8 mouse cellular contexts compared by ENCODE assay signal in genomic region chr2:177172749-177173148, GRCm38 (mm10). TPM values are rescaled to one million over a fixed set of nuclear protein-coding genes. Genes with fewer than 3 reads are reported as not detected.
DNase-seq lines count a peak whose midpoint lies in the region; TF ChIP-seq lines count a peak whose summit lies in the region.
"Not testable (repeated sequence)": the region's sequence is repeated elsewhere in the genome, so short reads cannot be mapped to it uniquely, and the experiment has no call there.
"Had no signal": no experiment of that assay in that cellular context is flagged by ENCODE, and none has a peak within 500 bp of the region (broad histone marks: within the 10 kb centered on the region; RNA-seq: fewer than 3 reads in every experiment).

No protein-coding gene starts in this region.

- H3K4me1 ChIP-seq in CH12.LX (ENCODE audit: control insufficient read depth in 1 of 2, insufficient read depth in 2 of 2); ES-Bruce4 (ENCODE audit: control insufficient read depth, insufficient read depth, low read length); ES-E14 (ENCODE audit: control insufficient read depth in 2 of 2, insufficient read depth in 2 of 2, low read length in 2 of 2, poor library complexity in 1 of 2); MEL (ENCODE audit: control insufficient read depth in 1 of 2, insufficient read depth in 2 of 2, low read length in 2 of 2): not testable (repeated sequence)

- TF ChIP-seq POLR2A in CH12.LX (IDR thresholded peaks at IDR 0.05; ENCODE audit: low read depth, low read length), result peak; percentile 50; the same call in 1 of the 2 replicates
- not testable (repeated sequence) for TF ChIP-seq POLR2A in ES-Bruce4 (IDR thresholded peaks at IDR 0.05; ENCODE audit: insufficient read depth, low read length); MEL (IDR thresholded peaks at IDR 0.05; ENCODE audit: control insufficient read depth in 1 of 2, insufficient read depth in 1 of 2, low read depth in 1 of 2, low read length in 2 of 2, poor library complexity in 1 of 2)

- dilution Hi-C loops in CH12.LX (cut with MboI; ENCODE audit: extremely low pct_ligation_motif_present, extremely low pct_unique_long_range_greater_than_20kb, low sequenced_read_pairs), result not testable (repeated sequence)

- TF ChIP-seq EP300 in CH12.LX (IDR thresholded peaks at IDR 0.05; ENCODE audit: low read length); ES-Bruce4 (IDR thresholded peaks at IDR 0.05; ENCODE audit: insufficient read depth, low read depth, low read length); MEL (IDR thresholded peaks at IDR 0.05; ENCODE audit: low read depth in 1 of 2, low read length in 2 of 2): not testable (repeated sequence)

- DNase-seq in 3T3-L1 (ENCODE audit: low read depth, low spot score) (peak; percentile 35), CH12.LX (ENCODE audit: extremely low read depth) (peak; percentile 22), MEL (ENCODE audit: low read depth, low spot score) (peak; percentile 6), R1 (ENCODE audit: low read depth, low spot score) (peak; percentile 6), adipocyte (ENCODE audit: low spot score) (peak; percentile 20)
- DNase-seq in ES-E14 (ENCODE audit: low read depth, low spot score), result not testable (repeated sequence)

- TF ChIP-seq CTCF in CH12.LX (conservative IDR thresholded peaks at IDR 0.05 in 1 of 2, IDR thresholded peaks at IDR 0.05 in 1 of 2; ENCODE audit: low read depth in 2 of 2, low read length in 2 of 2); ES-Bruce4 (IDR thresholded peaks at IDR 0.05; ENCODE audit: low read depth, low read length); MEL (IDR thresholded peaks at IDR 0.05 in 2 of 3, conservative IDR thresholded peaks at IDR 0.05 in 1 of 3; ENCODE audit: control insufficient read depth in 1 of 3, insufficient read depth in 1 of 3, low read depth in 2 of 3, low read length in 3 of 3, poor library complexity in 1 of 3, severe bottlenecking in 1 of 3): not testable (repeated sequence)

- H3K9me3 ChIP-seq in CH12.LX (replicated peaks; ENCODE audit: low read length); ES-Bruce4 (replicated peaks; ENCODE audit: control insufficient read depth, insufficient read depth, low read length, poor library complexity, severe bottlenecking); ES-E14 (ENCODE audit: control insufficient read depth, insufficient read depth, low read depth, low read length); MEL (replicated peaks; ENCODE audit: insufficient read depth, low read length): not testable (repeated sequence)

- not testable (repeated sequence) for TF ChIP-seq RAD21 in CH12.LX (IDR thresholded peaks at IDR 0.05; ENCODE audit: low read depth, low read length); MEL (IDR thresholded peaks at IDR 0.05; ENCODE audit: low read depth, low read length)

- not testable (repeated sequence) for H3K9ac ChIP-seq in CH12.LX (ENCODE audit: insufficient read depth, low read depth); ES-Bruce4 (ENCODE audit: low read depth, poor library complexity, severe bottlenecking); ES-E14 (ENCODE audit: insufficient read depth, low read depth, low read length, poor library complexity, severe bottlenecking); MEL (ENCODE audit: control insufficient read depth, low read depth, low read length, poor library complexity, severe bottlenecking)

- not testable (repeated sequence) for H3K79me2 ChIP-seq in CH12.LX (replicated peaks; ENCODE audit: control insufficient read depth, extremely low read depth, insufficient read depth, poor library complexity, severe bottlenecking); MEL (ENCODE audit: control insufficient read depth, insufficient read depth, low read length, poor library complexity)

- H3K4me2 ChIP-seq in CH12.LX (ENCODE audit: insufficient read depth, low read depth, poor library complexity, severe bottlenecking), result not testable (repeated sequence)

- in situ Hi-C loops in CH12.LX (cut with MboI; ENCODE audit: low pct_ligation_motif_present, low pct_unique_long_range_greater_than_20kb, low sequenced_read_pairs); ES-E14 (cut with MboI; ENCODE audit: low sequenced_read_pairs in 2 of 2, unreplicated experiment in 2 of 2): not testable (repeated sequence)

- H3K36me3 ChIP-seq in CH12.LX (replicated peaks in 1 of 2; ENCODE audit: control insufficient read depth in 1 of 2, insufficient read depth in 1 of 2, low read length in 1 of 2); ES-Bruce4 (ENCODE audit: control insufficient read depth, insufficient read depth, low read length, poor library complexity, severe bottlenecking); ES-E14 (ENCODE audit: control insufficient read depth, insufficient read depth, low read length, poor library complexity, severe bottlenecking); MEL (ENCODE audit: control insufficient read depth in 1 of 2, insufficient read depth in 2 of 2, low read length in 2 of 2): not testable (repeated sequence)

- not testable (repeated sequence) for H3K27me3 ChIP-seq in CH12.LX (replicated peaks); ES-Bruce4 (ENCODE audit: control insufficient read depth, insufficient read depth, low read length, poor library complexity, severe bottlenecking); MEL (ENCODE audit: control insufficient read depth in 1 of 2, insufficient read depth in 2 of 2, low read length in 2 of 2)

- H3K4me3 ChIP-seq in CH12.LX (replicated peaks in 1 of 3; ENCODE audit: low read depth in 2 of 3, low read length in 2 of 3, poor library complexity in 1 of 3), result peak overlapping the region; percentile 36 to 63 (median 54)
- H3K4me3 ChIP-seq in ES-Bruce4 (ENCODE audit: low read depth, low read length), result peak overlapping the region; percentile 60
- H3K4me3 ChIP-seq in ES-E14 (ENCODE audit: insufficient read depth in 1 of 2, low read depth in 1 of 2, low read length in 2 of 2, poor library complexity in 1 of 2, severe bottlenecking in 1 of 2), result peak overlapping the region; percentile 51 to 69
- H3K4me3 ChIP-seq in MEL (ENCODE audit: control insufficient read depth in 1 of 2, insufficient read depth in 1 of 2, low read depth in 2 of 2, low read length in 2 of 2), result not testable (repeated sequence)

- not testable (repeated sequence) for H3K27ac ChIP-seq in CH12.LX (ENCODE audit: insufficient read depth, low read depth); ES-Bruce4 (ENCODE audit: insufficient read depth, low read length); ES-E14 (ENCODE audit: insufficient read depth, low read depth, low read length, poor library complexity, severe bottlenecking); MEL (ENCODE audit: control insufficient read depth, low read depth, low read length)

TF ChIP-seq in CH12.LX, 34 proteins besides CTCF, POLR2A, EP300 and RAD21:
- TF ChIP-seq TBP (conservative IDR thresholded peaks at IDR 0.05; ENCODE audit: low read depth, low read length), result peak; percentile 48; the same call in 1 of the 2 replicates
- TF ChIP-seq ELF1 (IDR thresholded peaks at IDR 0.05; ENCODE audit: low read depth, low read length), result peak; percentile 53; the same call in 1 of the 2 replicates
- TF ChIP-seq NELFE (IDR thresholded peaks at IDR 0.05; ENCODE audit: low read depth, low read length), result 0 out of 2 replicates have a peak, but pooled peaks have one; percentile 13

RNA-seq across cellular contexts. Expression of gene Gm14410, which starts 33.5 kb away (rescaled TPM):
- 12.1 and 15.0 TPM in 2 replicates for total RNA-seq in CH12.LX (2012; rRNA removed)
- 27.9 and 35.2 TPM in 2 replicates for total RNA-seq in CH12.LX (2014; rRNA removed)
- 11.1 TPM in 2 replicates for polyA plus RNA-seq in CH12.LX (2012; ENCODE audit: insufficient read length, low read depth)
- polyA plus RNA-seq in ES-Bruce4 (2011; ENCODE audit: insufficient read depth, insufficient read length, low read depth, missing spikeins), result 3.8 and 11.5 TPM in 2 replicates
- 26.3 and 27.4 TPM in 2 replicates for total RNA-seq in ES-E14 (2012; rRNA removed)
- 14.0 and 15.9 TPM in 2 replicates for total RNA-seq in MEL (2012; rRNA removed)
- polyA plus RNA-seq in MEL (2012; ENCODE audit: insufficient read depth in 1 of 2, insufficient read length in 2 of 2, low read depth in 1 of 2, low replicate concordance in 2 of 2, missing spikeins in 1 of 2), result 1,000 to 10,000 TPM in 1 of 2 experiments, 10 to 100 TPM in 1; 11.3 to 1,318 TPM
- polyA plus RNA-seq: erythroblast, embryonic 14.5 days had no signal
